Mouse (Mus musculus) right cerebral cortex, adult 2 months (tissue): ENCODE data around the gene Anxa3.

Experiments
- DNase-seq, 2 experiments: peaks; one replicate each; pipeline ENCODE4 v3.0.0; 2021 to 2022; ENCODE audit warnings: low spot score in 2 of 2

The Anxa3 gene

GRCm38 (mm10) chr5:96847986-96848385 lies 54.8 kb downstream of the Anxa3 start:
- DNase-seq: no peak

- DNase-seq: no peak
Observed at GRCm38 (mm10) chr5:96848386-96848785, 55.2 kb downstream of the Anxa3 start.

DNA sequence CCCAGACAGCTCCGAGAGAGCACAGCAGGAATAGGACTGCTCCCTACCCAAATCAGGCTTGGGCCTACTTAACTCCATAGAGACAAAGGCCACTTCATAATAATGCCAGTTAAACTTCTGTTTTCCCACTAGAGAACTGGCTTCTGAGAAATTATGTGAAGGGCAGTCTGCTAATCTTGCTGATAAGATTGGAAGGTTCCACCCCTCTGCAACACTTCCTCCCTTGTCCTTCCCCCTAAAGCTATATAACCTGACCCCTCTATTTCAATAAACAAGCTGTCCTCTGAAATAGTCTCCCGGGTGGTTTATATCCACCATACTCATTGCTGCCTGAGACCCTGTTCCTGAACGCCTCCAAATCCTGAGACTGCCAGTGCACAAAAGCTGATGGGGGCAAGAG lies 56.1 kb downstream of the Anxa3 start:
- no peak for DNase-seq

GRCm38 (mm10) chr5:96853451-96853850 lies 60.3 kb downstream of the Anxa3 start:
- DNase-seq: no peak

- DNase-seq: peak; percentile 8
Observed at GRCm38 (mm10) chr5:96854350-96854749, 61.2 kb downstream of the Anxa3 start.

- no peak for DNase-seq
Observed at GRCm38 (mm10) chr5:96859938-96860337, 66.8 kb downstream of the Anxa3 start.

- DNase-seq: no peak
Observed at GRCm38 (mm10) chr5:96867171-96867570, 74.0 kb downstream of the Anxa3 start.

- DNase-seq: no peak
Observed at GRCm38 (mm10) chr5:96868893-96869292, 75.8 kb downstream of the Anxa3 start.

- DNase-seq: no peak
Observed at GRCm38 (mm10) chr5:96870996-96871395, 77.9 kb downstream of the Anxa3 start.

DNA sequence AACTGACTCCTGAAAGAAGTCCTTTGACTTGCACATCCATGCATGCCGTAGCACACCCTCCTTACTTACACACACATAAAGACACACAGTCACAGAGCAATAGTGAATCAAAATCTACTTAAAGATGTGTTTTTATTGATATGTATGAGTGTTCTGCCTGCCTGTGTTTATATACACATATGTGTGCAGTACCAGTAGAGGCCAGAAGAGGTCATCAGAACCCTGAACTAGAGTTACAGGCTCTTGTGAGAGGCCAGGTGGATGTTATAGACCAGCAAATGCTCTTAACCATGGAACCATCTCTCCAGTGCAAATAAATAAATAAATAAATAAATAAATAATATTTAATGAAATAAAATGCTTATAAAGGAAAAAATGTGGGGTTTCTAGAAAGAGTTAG lies 85.0 kb downstream of the Anxa3 start:
- DNase-seq: no peak

DNA sequence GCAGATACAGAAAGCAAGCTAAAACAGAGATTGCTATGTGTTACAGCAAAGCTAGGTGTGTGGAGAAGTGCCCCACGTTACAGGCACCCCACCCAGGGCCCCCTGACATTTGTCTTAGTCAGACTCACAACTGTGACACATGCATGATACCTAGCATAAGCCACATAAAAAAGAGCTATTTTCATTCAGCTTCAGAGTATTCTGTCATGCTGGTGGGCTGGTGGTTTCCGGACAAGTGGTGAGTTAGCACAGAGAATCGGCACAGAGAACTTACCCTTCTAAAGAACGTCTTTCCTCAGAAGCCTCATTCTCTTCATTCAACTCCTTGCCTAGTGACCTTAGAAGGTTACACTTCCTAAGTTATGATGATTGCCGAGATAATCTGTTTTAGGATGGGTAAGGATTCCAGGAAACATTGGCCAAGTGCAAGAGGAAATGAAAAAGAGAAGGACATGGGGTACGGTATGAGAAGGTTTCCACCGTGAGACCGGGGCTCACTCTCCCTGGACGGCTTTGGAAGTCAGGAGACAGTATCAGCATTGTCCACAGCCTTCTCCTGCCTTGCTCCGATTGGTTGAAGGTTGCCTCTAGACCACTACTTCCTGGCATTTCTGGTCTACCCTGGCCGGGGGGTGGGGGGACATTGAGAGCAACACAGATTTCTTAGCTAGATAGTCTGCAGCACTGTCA lies 85.9 kb downstream of the Anxa3 start:
- DNase-seq: no peak

DNA sequence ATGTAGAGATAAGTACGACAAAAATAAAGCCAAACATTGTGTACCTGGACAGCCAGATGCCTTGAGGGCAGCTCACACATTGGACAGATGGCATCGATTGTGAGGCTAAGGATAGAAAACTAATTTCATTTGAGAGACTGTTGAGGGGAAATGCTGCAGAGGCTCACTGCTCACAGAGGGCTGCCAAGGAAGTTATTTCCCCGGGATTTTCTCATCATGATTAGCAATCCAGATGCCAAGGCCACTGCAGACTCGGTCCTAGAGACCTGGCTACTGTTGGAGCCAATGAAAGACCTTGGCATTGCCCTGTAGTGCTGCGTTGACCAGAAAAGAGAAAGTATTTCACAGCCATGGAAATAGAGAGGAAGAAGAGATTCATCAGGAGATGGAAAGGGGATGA lies 87.1 kb downstream of the Anxa3 start:
- DNase-seq: no peak

- DNase-seq: no peak
Observed at GRCm38 (mm10) chr5:96881118-96881517, 88.0 kb downstream of the Anxa3 start.

DNA sequence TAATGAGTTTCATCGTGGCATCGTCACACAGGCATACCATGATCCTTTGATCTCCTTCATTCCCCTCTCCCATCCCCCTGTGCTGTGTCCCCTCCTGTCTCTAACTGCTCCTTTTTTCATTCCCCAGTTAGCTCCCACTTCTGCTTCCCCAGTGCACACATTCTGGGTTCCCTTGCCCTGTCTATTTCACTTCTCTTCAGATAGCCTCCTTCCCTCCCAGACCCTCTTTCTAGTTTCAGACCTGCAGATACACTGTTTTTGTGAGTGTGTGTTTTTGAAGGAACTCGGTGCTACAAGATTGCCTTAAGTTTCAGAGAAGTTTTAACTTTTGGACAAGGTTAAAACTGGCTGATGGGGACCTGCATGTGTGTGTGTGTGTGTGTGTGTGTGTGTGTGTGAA lies 88.5 kb downstream of the Anxa3 start:
- no peak for DNase-seq

- DNase-seq: no peak
Observed at GRCm38 (mm10) chr5:96885202-96885601, 92.1 kb downstream of the Anxa3 start.

DNA sequence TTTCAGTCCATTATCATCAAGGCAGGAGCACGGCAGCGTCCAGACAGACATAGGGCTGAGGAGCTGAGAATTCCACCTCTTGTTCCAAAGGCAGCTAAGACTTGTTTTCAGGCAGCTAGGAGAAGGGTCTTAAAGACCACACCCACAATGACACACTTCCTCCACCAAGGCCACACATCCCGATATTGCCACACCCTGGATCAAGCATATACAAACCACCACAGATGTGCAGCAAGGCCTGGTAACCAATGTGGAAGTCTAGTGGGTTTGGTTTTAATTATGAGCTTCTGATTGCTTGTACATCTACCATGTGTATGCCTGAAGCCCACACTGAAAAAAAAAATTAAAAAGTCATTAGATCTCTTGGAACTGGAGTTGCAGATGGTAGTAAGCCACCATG lies 95.3 kb downstream of the Anxa3 start:
- DNase-seq: no peak

- no peak for DNase-seq
Observed at GRCm38 (mm10) chr5:96890367-96890766, 97.2 kb downstream of the Anxa3 start.
